Mouse (Mus musculus): Measurements from ENCODE around the gene Cic. TPM values are rescaled to one million over a fixed set of nuclear protein-coding genes. Genes with fewer than 3 reads are reported as not detected.
"Not testable (repeated sequence)": the region's sequence is repeated elsewhere in the genome, so short reads cannot be mapped to it uniquely, and the experiment has no call there.

Gene Cic
- polyA plus RNA-seq, 1 experiment from 2014 or later = 29.7 TPM

- Histone ChIP-seq H3K4me2 (peak within 1 kb of the TSS; percentile 87), H3K27me3 (ENCODE audit: control insufficient read depth, insufficient read depth, low read length) (peaks cover 30% of the 10 kb centered on the region), H3K36me3 (ENCODE audit: control insufficient read depth, insufficient read depth, low read length) (no peaks in the 10 kb centered on the region), H3K27ac (ENCODE audit: low read depth, low read length) (peak within 1 kb of the TSS; percentile 48), H3K4me3 (ENCODE audit: low read depth, low read length) (peak within 1 kb of the TSS; percentile 67), H3K4me1 (ENCODE audit: control insufficient read depth, insufficient read depth, low read length) (peaks cover 20% of the 10 kb centered on the region), H3K9me3 (ENCODE audit: control insufficient read depth, low read length) (no peaks in the 10 kb centered on the region), H3K9ac (ENCODE audit: low read length) (peak within 1 kb of the TSS; percentile 78)
- under 1% methylated on average over 52 of the region's 52 CpGs for WGBS
- DNase-seq (ENCODE audit: low spot score, missing footprints) (peak; percentile 100), ATAC-seq (ENCODE audit: low FRiP score) (peak; percentile 99)
Measured at GRCm38 (mm10) chr7:25316532-25317445, 49.3 kb downstream of the Cic start, which contains the start of gene Megf8. TSS of gene Megf8 (plus strand) at chr7:25317164.

GRCm38 (mm10) chr7:25317446-25317999 lies 50.0 kb downstream of the Cic start:
- no peaks in the 10 kb centered on the region for H3K36me3 ChIP-seq (ENCODE audit: control insufficient read depth, insufficient read depth, low read length)
- DNase-seq (ENCODE audit: low spot score, missing footprints) (no peak), ATAC-seq (ENCODE audit: low FRiP score) (no peak; the same call in 1 of the 2 replicates)
- WGBS = 21% methylated on average over 21 of the region's 21 CpGs
- peak overlapping the region; percentile 67 for H3K4me3 ChIP-seq (ENCODE audit: low read depth, low read length)
- H3K9me3 ChIP-seq (ENCODE audit: control insufficient read depth, low read length) = no peaks in the 10 kb centered on the region
- H3K4me2 ChIP-seq = peak overlapping the region; percentile 87
- peaks cover 27% of the 10 kb centered on the region for H3K27me3 ChIP-seq (ENCODE audit: control insufficient read depth, insufficient read depth, low read length)
- peak overlapping the region; percentile 78 for H3K9ac ChIP-seq (ENCODE audit: low read length)
- H3K27ac ChIP-seq (ENCODE audit: low read depth, low read length) = peak overlapping the region; percentile 48
- peaks cover 25% of the 10 kb centered on the region for H3K4me1 ChIP-seq (ENCODE audit: control insufficient read depth, insufficient read depth, low read length)

DNA sequence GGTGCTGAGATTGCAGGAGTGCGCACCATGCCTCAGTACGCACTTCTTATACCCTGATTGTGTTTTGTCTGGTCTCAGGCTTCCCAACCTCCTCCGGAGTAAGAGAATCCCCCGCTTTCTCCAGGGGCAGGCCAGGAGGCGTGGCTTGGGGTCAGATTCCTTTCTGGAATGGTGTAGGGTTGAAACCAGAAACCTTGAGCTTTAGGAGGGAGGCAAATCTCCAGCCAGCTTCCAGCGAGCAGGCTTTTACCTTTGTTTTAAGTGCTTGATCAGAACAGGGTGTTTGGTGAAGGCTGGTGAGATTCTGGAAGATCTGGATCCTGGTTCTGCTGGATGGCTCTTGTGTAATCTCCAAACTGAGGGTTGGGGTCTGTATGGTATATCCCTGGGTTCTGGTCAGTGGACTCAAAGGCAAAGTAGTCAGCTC lies 54.6 kb downstream of the Cic start:
- Histone ChIP-seq H3K27me3 (ENCODE audit: control insufficient read depth, insufficient read depth, low read length) (no peaks in the 10 kb centered on the region), H3K9me3 (ENCODE audit: control insufficient read depth, low read length) (no peaks in the 10 kb centered on the region), H3K9ac (ENCODE audit: low read length) (peak overlapping the region; percentile 24; the same call in 1 of the 2 replicates), H3K4me2 (no peak overlapping the region), H3K4me3 (ENCODE audit: low read depth, low read length) (no peak overlapping the region), H3K27ac (ENCODE audit: low read depth, low read length) (peak overlapping the region; percentile 63), H3K4me1 (ENCODE audit: control insufficient read depth, insufficient read depth, low read length) (peaks cover 13% of the 10 kb centered on the region), H3K36me3 (ENCODE audit: control insufficient read depth, insufficient read depth, low read length) (no peaks in the 10 kb centered on the region)
- DNase-seq (ENCODE audit: low spot score, missing footprints) (peak; percentile 91), ATAC-seq (ENCODE audit: low FRiP score) (peak; percentile 36; the same call in 1 of the 2 replicates)
- 7% methylated on average over 6 of the region's 6 CpGs for WGBS

- ATAC-seq (ENCODE audit: low FRiP score) = no peak
- Histone ChIP-seq H3K27me3 (ENCODE audit: control insufficient read depth, insufficient read depth, low read length) (no peaks in the 10 kb centered on the region), H3K9me3 (ENCODE audit: control insufficient read depth, low read length) (no peaks in the 10 kb centered on the region), H3K27ac (ENCODE audit: low read depth, low read length) (no peak overlapping the region), H3K4me1 (ENCODE audit: control insufficient read depth, insufficient read depth, low read length) (peaks cover 13% of the 10 kb centered on the region), H3K9ac (ENCODE audit: low read length) (no peak overlapping the region), H3K36me3 (ENCODE audit: control insufficient read depth, insufficient read depth, low read length) (no peaks in the 10 kb centered on the region), H3K4me3 (ENCODE audit: low read depth, low read length) (no peak overlapping the region), H3K4me2 (no peak overlapping the region)
- DNase-seq (ENCODE audit: low spot score, missing footprints) = no peak
- 97% methylated on average over 2 of the region's 2 CpGs for WGBS
Measured at GRCm38 (mm10) chr7:25323219-25323618, 55.7 kb downstream of the Cic start.

DNA sequence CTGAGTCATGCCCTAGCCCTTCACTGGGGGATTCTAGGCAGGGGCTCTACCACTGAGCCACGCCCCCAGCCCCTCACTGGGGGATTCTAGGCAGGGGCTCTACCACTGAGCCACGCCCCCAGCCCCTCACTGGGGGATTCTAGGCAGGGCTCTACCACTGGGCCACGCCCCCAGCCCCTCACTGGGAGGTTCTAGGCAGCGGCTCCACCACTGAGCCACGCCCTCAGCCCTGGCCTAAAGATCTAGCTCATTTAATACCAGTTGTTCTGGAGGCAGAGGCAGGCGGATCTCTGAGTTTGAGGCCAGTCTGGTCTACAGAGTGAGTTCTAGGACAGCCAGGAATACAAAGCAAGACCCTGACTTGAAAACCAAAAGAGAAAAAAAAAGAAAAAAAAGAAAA lies 57.9 kb downstream of the Cic start:
- peaks cover 10% of the 10 kb centered on the region for H3K4me1 ChIP-seq (ENCODE audit: control insufficient read depth, insufficient read depth, low read length)
- ATAC-seq (ENCODE audit: low FRiP score); H3K27ac ChIP-seq (ENCODE audit: low read depth, low read length); H3K9me3 ChIP-seq (ENCODE audit: control insufficient read depth, low read length); H3K4me2 ChIP-seq; H3K4me3 ChIP-seq (ENCODE audit: low read depth, low read length); H3K36me3 ChIP-seq (ENCODE audit: control insufficient read depth, insufficient read depth, low read length); H3K9ac ChIP-seq (ENCODE audit: low read length); H3K27me3 ChIP-seq (ENCODE audit: control insufficient read depth, insufficient read depth, low read length); DNase-seq (ENCODE audit: low spot score, missing footprints): not testable (repeated sequence)
- WGBS = 91% methylated on average over 5 of the region's 6 CpGs

GRCm38 (mm10) chr7:25326233-25326632 lies 58.7 kb downstream of the Cic start:
- DNase-seq (ENCODE audit: low spot score, missing footprints) (no peak), ATAC-seq (ENCODE audit: low FRiP score) (no peak)
- no peaks in the 10 kb centered on the region for H3K27me3 ChIP-seq (ENCODE audit: control insufficient read depth, insufficient read depth, low read length)
- no peak overlapping the region for H3K27ac ChIP-seq (ENCODE audit: low read depth, low read length)
- no peak overlapping the region for H3K4me2 ChIP-seq
- 94% methylated on average over 8 of the region's 8 CpGs for WGBS
- H3K36me3 ChIP-seq (ENCODE audit: control insufficient read depth, insufficient read depth, low read length) = peaks cover 3% of the 10 kb centered on the region
- H3K9ac ChIP-seq (ENCODE audit: low read length) = no peak overlapping the region
- peaks cover 10% of the 10 kb centered on the region for H3K4me1 ChIP-seq (ENCODE audit: control insufficient read depth, insufficient read depth, low read length)
- H3K4me3 ChIP-seq (ENCODE audit: low read depth, low read length) = no peak overlapping the region
- no peaks in the 10 kb centered on the region for H3K9me3 ChIP-seq (ENCODE audit: control insufficient read depth, low read length)

- no peak overlapping the region for H3K4me3 ChIP-seq (ENCODE audit: low read depth, low read length)
- H3K4me2 ChIP-seq = no peak overlapping the region
- DNase-seq (ENCODE audit: low spot score, missing footprints) = peak; percentile 93
- no peaks in the 10 kb centered on the region for H3K4me1 ChIP-seq (ENCODE audit: control insufficient read depth, insufficient read depth, low read length)
- no peak overlapping the region for H3K27ac ChIP-seq (ENCODE audit: low read depth, low read length)
- 41% methylated on average over 16 of the region's 16 CpGs for WGBS
- no peak overlapping the region for H3K9ac ChIP-seq (ENCODE audit: low read length)
- H3K9me3 ChIP-seq (ENCODE audit: control insufficient read depth, low read length) = no peaks in the 10 kb centered on the region
- peaks cover 11% of the 10 kb centered on the region for H3K36me3 ChIP-seq (ENCODE audit: control insufficient read depth, insufficient read depth, low read length)
- no peaks in the 10 kb centered on the region for H3K27me3 ChIP-seq (ENCODE audit: control insufficient read depth, insufficient read depth, low read length)
- ATAC-seq (ENCODE audit: low FRiP score) = peak; percentile 72
Measured at GRCm38 (mm10) chr7:25333596-25334307, 66.2 kb downstream of the Cic start.

DNA sequence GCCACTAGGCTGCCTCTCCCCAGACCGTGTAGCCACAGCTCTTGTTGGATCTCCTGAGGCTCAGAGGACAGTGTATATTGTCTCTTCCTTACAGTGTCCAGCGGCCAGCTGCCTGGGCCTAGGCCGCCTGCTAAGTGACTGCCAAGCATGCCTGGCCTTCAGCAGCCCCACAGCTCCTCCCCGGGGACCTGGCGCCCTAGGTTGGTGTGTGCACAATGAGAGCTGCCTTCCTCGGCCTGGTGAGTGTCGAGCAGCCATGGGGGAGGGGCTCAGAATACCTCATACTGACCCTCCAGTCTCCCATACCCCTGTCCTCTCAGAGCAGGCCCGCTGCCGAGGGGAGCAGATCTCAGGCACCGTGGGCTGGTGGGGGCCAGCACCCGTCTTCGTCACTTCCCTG lies 67.0 kb downstream of the Cic start:
- H3K4me1 ChIP-seq (ENCODE audit: control insufficient read depth, insufficient read depth, low read length) = no peaks in the 10 kb centered on the region
- no peak overlapping the region for H3K9ac ChIP-seq (ENCODE audit: low read length)
- H3K4me3 ChIP-seq (ENCODE audit: low read depth, low read length) = no peak overlapping the region
- no peaks in the 10 kb centered on the region for H3K27me3 ChIP-seq (ENCODE audit: control insufficient read depth, insufficient read depth, low read length)
- H3K36me3 ChIP-seq (ENCODE audit: control insufficient read depth, insufficient read depth, low read length) = peaks cover 11% of the 10 kb centered on the region
- H3K27ac ChIP-seq (ENCODE audit: low read depth, low read length) = no peak overlapping the region
- H3K4me2 ChIP-seq = no peak overlapping the region
- ATAC-seq (ENCODE audit: low FRiP score) (0 out of 2 replicates have a peak, but pooled peaks have one; percentile 19), DNase-seq (ENCODE audit: low spot score, missing footprints) (no peak)
- H3K9me3 ChIP-seq (ENCODE audit: control insufficient read depth, low read length) = no peaks in the 10 kb centered on the region
- WGBS = 84% methylated on average over 12 of the region's 12 CpGs

Measured in midbrain, embryonic 11.5 days (tissue).